Mouse (Mus musculus) ES-E14 (cell line): Measurements from ENCODE around the gene Zbtb2. TPM values are rescaled to one million over a fixed set of nuclear protein-coding genes. Genes with fewer than 3 reads are reported as not detected.
"Not testable (repeated sequence)": the region's sequence is repeated elsewhere in the genome, so short reads cannot be mapped to it uniquely, and the experiment has no call there.

Experiments used
- DNase-seq: peaks from one replicate; pipeline ENCODE4 v3.0.0-alpha.2; 2013; ENCODE audit warnings: low read depth, low spot score
- H3K27ac ChIP-seq: 2 replicates; pipeline ENCODE4 v1.5.1; 2012; ENCODE audit warnings: low read depth, mild to moderate bottlenecking, low read length, moderate library complexity, mixed read lengths; ENCODE audit not compliant: poor library complexity, insufficient read depth, severe bottlenecking
- H3K36me3 ChIP-seq: 2 replicates; pipeline ENCODE4 v1.6.1; 2012; ENCODE audit warnings: mild to moderate bottlenecking, low read length, moderate library complexity, mixed read lengths; ENCODE audit not compliant: control insufficient read depth, poor library complexity, insufficient read depth, severe bottlenecking
- H3K4me1 ChIP-seq, 2 experiments: fragments of 150-350 bp in 1 of 2; sonication (generic) in 1 of 2; 2 replicates each; pipeline ENCODE4 v1.6.1; 2012; ENCODE audit warnings: low read length in 2 of 2, mild to moderate bottlenecking in 1 of 2, mixed read lengths in 1 of 2; ENCODE audit not compliant: control insufficient read depth in 2 of 2, insufficient read depth in 2 of 2, poor library complexity in 1 of 2
- H3K4me3 ChIP-seq, 2 experiments: fragments of 150-350 bp in 1 of 2; sonication (generic) in 1 of 2; 2 replicates each; pipeline ENCODE4 v1.5.1; 2012; ENCODE audit warnings: low read length in 2 of 2, low read depth in 1 of 2, mild to moderate bottlenecking in 1 of 2, mixed read lengths in 1 of 2; ENCODE audit not compliant: insufficient read depth in 1 of 2, poor library complexity in 1 of 2, severe bottlenecking in 1 of 2
- H3K9ac ChIP-seq: 2 replicates; pipeline ENCODE4 v1.6.1; 2012; ENCODE audit warnings: low read depth, mild to moderate bottlenecking, low read length, mixed read lengths; ENCODE audit not compliant: poor library complexity, insufficient read depth, severe bottlenecking
- H3K9me3 ChIP-seq: fragments of 150-350 bp; sonication (generic); 2 replicates; pipeline ENCODE4 v1.6.1; 2012; ENCODE audit warnings: low read depth, mild to moderate bottlenecking, low read length; ENCODE audit not compliant: control insufficient read depth, insufficient read depth
- CHD2 ChIP-seq: IDR thresholded peaks from 2 replicates; pipeline ENCODE4 v1.6.1; 2014; ENCODE audit warnings: mild to moderate bottlenecking, low read depth, low read length, inconsistent platforms
- HCFC1 ChIP-seq: IDR thresholded peaks from 2 replicates; pipeline ENCODE4 v1.6.1; 2012; ENCODE audit warnings: low read length, inconsistent platforms, borderline replicate concordance; ENCODE audit not compliant: insufficient read depth
- MAFK ChIP-seq: IDR thresholded peaks from 2 replicates; pipeline ENCODE4 v1.6.1; 2014; ENCODE audit warnings: mild to moderate bottlenecking, low read depth, low read length, inconsistent platforms; ENCODE audit not compliant: insufficient read depth
- ZC3H11A ChIP-seq: IDR thresholded peaks from 2 replicates; pipeline ENCODE4 v1.6.1; 2012; ENCODE audit warnings: low read depth, mild to moderate bottlenecking, inconsistent platforms, low read length, borderline replicate concordance
- ZNF384 ChIP-seq: IDR thresholded peaks from 2 replicates; pipeline ENCODE4 v1.6.1; 2012; ENCODE audit warnings: low read depth, low read length, inconsistent platforms
- in situ Hi-C, 2 experiments: fragments of 600-800 bp; cut with MboI; formaldehyde crosslinking; loops; one replicate each; pipeline ENCODE4 v1.15.1; 2025; ENCODE audit warnings: low sequenced_read_pairs in 2 of 2, inconsistent platforms in 1 of 2; ENCODE audit not compliant: unreplicated experiment in 2 of 2
- total RNA-seq: library from RNA; depleted of rRNA; stranded (reverse); fragments of 300-350 nt; gene quantifications from 2 replicates; pipeline ENCODE4 v1.2.3, GENCODE M21; 2012; rRNA removed

Zbtb2 gene
- 11.9 and 14.7 TPM in 2 replicates for total RNA-seq

DNA sequence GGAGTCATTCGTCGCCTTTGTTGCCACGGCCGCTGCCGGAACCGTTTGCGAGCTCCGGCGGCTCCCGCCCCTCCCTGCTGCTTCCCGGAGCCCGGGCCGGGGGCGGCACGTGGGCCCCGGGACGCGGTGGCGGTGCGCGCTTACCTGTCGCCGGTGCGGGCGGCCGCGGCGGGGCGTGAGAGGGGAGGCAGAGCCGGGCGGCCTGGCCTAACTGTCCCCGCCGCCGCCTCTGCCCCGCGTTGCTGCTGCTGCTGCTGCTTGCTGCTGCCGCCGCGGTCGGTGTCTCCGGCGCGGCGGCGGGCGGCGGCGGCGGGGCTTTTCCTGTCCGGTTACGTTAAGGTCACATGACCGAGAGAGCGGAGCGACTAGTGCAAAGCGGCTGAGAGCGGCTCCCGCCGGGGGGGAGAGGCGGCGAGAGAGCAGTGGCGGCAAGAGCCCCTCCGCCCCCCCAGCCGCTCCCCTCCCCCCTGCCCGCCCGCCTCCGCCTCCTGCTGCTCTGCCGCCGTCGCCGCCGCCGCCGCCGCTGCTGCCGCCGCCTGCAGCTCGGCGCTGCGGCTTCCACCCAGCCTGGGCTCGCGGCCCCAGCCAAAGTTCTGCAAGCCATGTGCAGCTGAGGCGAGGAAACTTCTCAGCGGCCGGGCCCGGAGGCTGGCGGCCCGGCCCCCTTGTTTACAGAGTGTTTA, at the start of gene Zbtb2:
TSS of gene Zbtb2 (minus strand) at position 408 of the 683 bp plus-strand sequence.
- peaks cover 2 to 21% of the 10 kb centered on the region in 2 experiments for H3K4me1 ChIP-seq
- no peak for DNase-seq
- TF ChIP-seq ZC3H11A = no peak
- TF ChIP-seq HCFC1 = no peak
- TF ChIP-seq ZNF384 = no peak
- TF ChIP-seq CHD2 = no peak
- no peak for TF ChIP-seq MAFK
- H3K4me3 ChIP-seq = peak within 1 kb of the TSS; percentile 78 to 100
- H3K9ac ChIP-seq = peak within 1 kb of the TSS; percentile 100
- in situ Hi-C loops = no loop called here
- H3K27ac ChIP-seq = peak within 1 kb of the TSS; percentile 100
- H3K9me3 ChIP-seq = no peaks in the 10 kb centered on the region
- peaks cover 13% of the 10 kb centered on the region; the same call in 1 of the 2 replicates for H3K36me3 ChIP-seq

- no peak for DNase-seq
- H3K4me3 ChIP-seq = no peak overlapping the region
- peaks cover 10 to 16% of the 10 kb centered on the region in 2 experiments for H3K4me1 ChIP-seq
- H3K36me3 ChIP-seq = peaks cover 17% of the 10 kb centered on the region
- no peak overlapping the region; the same call in 1 of the 2 replicates for H3K9ac ChIP-seq
- in situ Hi-C loops = no loop called here
- H3K9me3 ChIP-seq = no peaks in the 10 kb centered on the region
- TF ChIP-seq ZC3H11A (no peak), ZNF384 (no peak), MAFK (no peak), CHD2 (no peak), HCFC1 (no peak)
- no peak overlapping the region for H3K27ac ChIP-seq
Measured at GRCm38 (mm10) chr10:4435416-4435815, 47.5 kb upstream of the Zbtb2 start.

DNA sequence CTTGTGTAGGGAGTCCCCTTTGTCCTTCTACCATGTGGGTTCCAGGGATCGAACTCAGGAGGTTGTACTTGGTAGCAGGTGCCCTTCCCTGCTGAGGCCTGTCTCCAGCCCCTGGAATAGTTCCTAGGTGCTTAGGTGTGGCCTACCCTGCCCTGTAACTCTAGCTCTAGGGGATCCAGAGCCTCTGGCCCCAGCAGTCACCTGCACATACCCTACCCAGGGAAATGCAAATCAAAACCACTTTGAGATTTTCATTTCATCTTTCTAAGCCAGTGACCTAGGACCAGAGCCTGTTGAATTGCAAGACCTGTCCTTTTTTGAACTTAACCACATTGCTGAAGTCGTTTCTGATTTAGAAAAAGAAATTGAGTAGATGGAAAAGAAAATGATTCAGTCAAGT, 46.0 kb upstream of the Zbtb2 start:
- DNase-seq, in situ Hi-C loops, H3K9me3 ChIP-seq, H3K4me3 ChIP-seq, H3K9ac ChIP-seq, H3K27ac ChIP-seq: not testable (repeated sequence)
- Histone ChIP-seq H3K36me3 (peaks cover 13% of the 10 kb centered on the region), H3K4me1 (peaks cover 13 to 16% of the 10 kb centered on the region in 2 experiments)

DNA sequence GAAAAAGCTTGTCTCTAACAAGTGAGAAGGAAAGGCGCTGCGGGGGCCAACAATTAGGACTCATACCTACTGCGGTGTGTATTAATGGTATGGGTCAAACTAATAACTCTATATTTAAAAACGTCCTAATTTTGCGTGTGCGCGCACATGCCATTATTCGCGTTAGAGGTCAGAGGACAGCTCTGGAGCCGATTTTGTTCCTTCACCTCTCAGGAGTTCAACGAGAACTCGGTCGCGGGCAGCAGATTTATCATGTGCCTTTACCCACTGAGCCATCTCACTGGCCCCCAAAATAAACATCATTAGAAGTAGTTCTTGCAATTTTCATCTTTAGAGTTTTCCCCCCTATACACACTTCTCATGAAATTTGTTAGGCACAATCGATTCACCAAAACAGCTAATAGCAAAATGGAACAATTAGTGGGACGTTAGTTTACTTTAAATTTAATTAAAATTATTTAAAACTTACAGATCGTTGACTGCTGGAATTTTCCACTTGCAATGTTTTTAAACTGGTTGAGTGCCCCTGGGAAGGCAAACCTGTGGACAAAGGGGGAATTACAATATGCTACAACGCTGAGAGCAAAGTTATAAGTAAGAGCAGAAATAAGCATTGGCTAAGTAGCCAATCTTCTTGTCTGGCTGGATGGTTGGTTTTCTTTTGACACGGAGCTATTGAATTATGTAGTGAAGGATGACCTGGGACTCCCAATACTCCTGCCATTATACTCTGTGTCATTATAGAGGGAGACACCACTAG, 45.3 kb upstream of the Zbtb2 start:
- TF ChIP-seq ZC3H11A (no peak), HCFC1 (no peak), ZNF384 (no peak), CHD2 (no peak), MAFK (no peak)
- H3K27ac ChIP-seq = peak overlapping the region; percentile 82; the same call in 1 of the 2 replicates
- in situ Hi-C loops = no loop called here
- H3K4me1 ChIP-seq = peaks cover 13 to 16% of the 10 kb centered on the region in 2 experiments
- H3K4me3 ChIP-seq = peak overlapping the region; percentile 76 to 78
- DNase-seq = no peak
- peak overlapping the region; percentile 80 for H3K9ac ChIP-seq
- H3K36me3 ChIP-seq = peaks cover 10% of the 10 kb centered on the region
- H3K9me3 ChIP-seq = no peaks in the 10 kb centered on the region
